Mouse (Mus musculus): Measurements from ENCODE around the gene Ccdc148. TPM values are rescaled to one million over a fixed set of nuclear protein-coding genes. Genes with fewer than 3 reads are reported as not detected.

Ccdc148 gene
- total RNA-seq, 2 experiments from 2014 or later = 10.6 to 11.4 TPM

DNA sequence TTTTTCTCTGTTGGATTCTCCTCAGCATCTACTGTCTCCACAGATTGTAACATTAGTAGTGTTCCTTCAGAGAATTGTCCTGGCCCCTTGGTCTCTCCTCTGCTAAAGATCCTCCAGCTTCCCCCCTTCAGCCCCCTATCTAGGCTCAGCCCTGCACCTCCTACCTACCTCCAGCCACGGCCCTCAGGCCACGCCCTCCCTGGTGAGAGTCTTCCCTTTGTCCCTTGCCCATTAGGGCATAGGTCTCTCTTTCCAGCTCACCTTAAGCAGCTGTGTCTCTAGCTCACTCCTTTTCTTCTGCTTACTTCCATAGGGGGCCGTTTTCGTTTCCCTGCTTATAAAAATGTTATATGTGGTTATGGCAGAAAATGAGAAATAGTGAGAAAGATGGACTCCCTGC is 23.1 kb upstream of the Ccdc148 start:
- no peak for DNase-seq (ENCODE audit: low spot score in 2 of 2)
- intact Hi-C loops (cut with DNase I) = no loop called here

GRCm38 (mm10) chr2:59181321-59182113 is 21.0 kb upstream of the Ccdc148 start:
- intact Hi-C loops (cut with DNase I) = no loop called here
- DNase-seq (ENCODE audit: low spot score in 2 of 2) = no peak

- DNase-seq (ENCODE audit: low spot score in 2 of 2) = no peak
- intact Hi-C loops (cut with DNase I) = no loop called here
Measured at GRCm38 (mm10) chr2:59179487-59179886, 19.0 kb upstream of the Ccdc148 start.

DNA sequence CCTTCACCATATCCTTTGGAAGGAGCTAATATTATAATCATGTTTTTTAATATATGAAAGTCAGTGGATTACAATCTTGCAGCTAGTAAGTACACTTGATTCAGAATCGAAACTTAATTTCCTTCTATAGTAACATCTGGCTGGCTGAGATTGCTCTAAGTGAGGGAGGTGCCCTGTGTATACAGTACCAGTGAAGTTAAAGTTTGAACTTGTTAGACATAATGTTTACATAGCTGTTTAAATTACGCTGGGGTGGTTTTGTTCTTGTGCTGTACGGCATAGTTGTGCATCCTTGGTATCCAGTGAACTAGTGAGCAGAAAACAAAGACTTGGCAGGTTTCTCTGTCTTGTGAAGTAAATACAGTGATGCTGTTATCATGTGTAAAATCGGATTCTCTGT is 18.5 kb upstream of the Ccdc148 start:
- intact Hi-C loops (cut with DNase I) = no loop called here
- no peak for DNase-seq (ENCODE audit: low spot score in 2 of 2)

GRCm38 (mm10) chr2:59178191-59178590 is 17.7 kb upstream of the Ccdc148 start:
- DNase-seq (ENCODE audit: low spot score in 2 of 2) = peak; percentile 66 to 80
- intact Hi-C loops (cut with DNase I) = no loop called here

- intact Hi-C loops (cut with DNase I) = no loop called here
- DNase-seq (ENCODE audit: low spot score in 2 of 2) = no peak
Measured at GRCm38 (mm10) chr2:59175926-59176325, 15.4 kb upstream of the Ccdc148 start.

- no peak for DNase-seq (ENCODE audit: low spot score in 2 of 2)
- intact Hi-C loops (cut with DNase I) = no loop called here
Measured at GRCm38 (mm10) chr2:59171533-59171932, 11.1 kb upstream of the Ccdc148 start.

DNA sequence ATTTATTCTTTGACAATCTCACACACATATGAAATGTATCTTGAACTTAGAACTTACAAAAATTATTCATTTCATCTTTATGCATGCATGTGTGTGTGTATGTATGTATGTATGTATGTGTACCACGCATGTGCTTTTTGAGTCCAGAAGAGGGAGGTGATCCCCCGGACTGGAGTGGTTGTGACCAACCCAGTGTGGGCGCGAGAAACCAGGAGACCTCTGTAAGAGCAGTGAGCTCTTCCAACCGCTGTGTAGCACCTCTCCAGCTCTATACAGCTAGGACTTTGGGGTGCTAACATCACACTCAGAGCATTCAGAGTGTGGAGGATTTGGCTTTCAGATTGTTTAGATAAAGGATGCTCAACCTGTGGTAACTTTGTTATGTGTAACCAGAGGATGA is 10.1 kb upstream of the Ccdc148 start:
- no peak for DNase-seq (ENCODE audit: low spot score in 2 of 2)
- intact Hi-C loops (cut with DNase I) = no loop called here

DNA sequence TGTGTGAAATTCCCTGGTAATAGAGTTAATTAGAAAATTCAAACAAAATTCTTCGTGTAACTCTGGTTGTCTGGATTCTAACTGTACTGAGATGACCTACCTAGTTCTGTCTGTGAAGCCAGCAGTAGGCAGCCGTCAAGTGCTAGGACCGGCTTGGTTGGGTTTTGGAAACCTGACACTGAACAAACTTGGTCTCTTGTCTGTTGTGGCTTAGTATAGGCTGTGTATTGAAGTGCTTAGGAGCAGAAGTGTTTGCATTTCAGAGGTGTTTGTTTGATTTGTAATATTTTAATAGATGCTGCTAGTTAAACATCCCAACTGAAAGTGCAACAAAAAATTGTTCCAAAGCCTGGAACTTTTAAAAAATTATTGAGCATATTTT is 9.7 kb upstream of the Ccdc148 start:
- intact Hi-C loops (cut with DNase I) = no loop called here
- DNase-seq (ENCODE audit: low spot score in 2 of 2) = no peak

DNA sequence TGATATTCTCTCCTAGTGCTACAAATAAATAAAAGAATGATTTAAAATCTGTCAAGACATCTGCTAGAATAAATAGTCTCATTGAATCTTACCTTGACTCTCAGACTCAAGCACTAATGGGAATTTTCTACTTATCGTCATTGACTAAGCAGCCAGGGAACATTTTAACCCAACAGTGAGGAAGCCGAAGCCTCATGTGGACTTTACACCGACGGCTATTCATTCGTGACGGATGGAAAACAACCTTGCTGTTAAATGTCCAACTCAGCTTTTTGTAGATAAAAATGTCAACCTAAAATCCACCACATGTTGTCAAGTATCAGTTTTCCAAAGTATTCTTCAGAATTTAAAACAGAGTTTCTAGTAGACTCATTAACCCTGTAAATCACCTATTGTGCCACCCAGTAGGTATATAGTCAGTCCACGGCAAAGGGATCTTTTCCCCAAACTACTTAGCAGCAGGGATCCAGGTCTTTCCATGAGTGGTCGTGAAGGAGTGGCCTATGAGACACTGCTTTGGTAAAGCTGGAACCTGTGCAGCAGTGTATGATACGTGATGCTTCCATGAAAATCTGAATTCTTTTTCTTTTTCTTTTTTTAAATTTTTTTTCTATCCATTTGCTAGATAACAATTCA is 9.2 kb upstream of the Ccdc148 start:
- DNase-seq (ENCODE audit: low spot score in 2 of 2) = no peak
- intact Hi-C loops (cut with DNase I) = no loop called here

- intact Hi-C loops (cut with DNase I) = no loop called here
Measured at GRCm38 (mm10) chr2:59167830-59168229, 7.3 kb upstream of the Ccdc148 start.

DNA sequence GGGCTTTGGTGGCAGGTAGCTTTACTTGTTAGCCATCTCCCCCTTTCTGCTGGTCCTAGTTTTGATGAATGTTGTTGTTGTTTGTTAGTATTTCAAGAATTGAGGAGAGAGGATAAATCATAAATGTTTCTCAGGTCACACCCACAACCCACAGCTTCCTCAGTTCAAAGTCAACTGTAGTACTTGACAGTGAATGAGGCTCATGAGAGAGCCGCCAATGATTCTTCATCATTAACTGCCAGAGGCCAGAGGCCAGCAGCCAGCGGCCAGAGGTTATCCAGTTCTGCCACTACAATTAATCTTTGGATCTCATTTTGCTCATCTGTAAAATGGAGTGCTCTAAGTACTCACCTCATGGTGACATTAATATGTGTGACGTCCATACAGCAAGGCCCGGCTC is 6.5 kb upstream of the Ccdc148 start:
- DNase-seq (ENCODE audit: low spot score in 2 of 2) = no peak

More at GRCm38 (mm10) chr2:59167830-59168229, 7.3 kb upstream of the Ccdc148 start:
- no peak for DNase-seq (ENCODE audit: low spot score in 2 of 2)

DNA sequence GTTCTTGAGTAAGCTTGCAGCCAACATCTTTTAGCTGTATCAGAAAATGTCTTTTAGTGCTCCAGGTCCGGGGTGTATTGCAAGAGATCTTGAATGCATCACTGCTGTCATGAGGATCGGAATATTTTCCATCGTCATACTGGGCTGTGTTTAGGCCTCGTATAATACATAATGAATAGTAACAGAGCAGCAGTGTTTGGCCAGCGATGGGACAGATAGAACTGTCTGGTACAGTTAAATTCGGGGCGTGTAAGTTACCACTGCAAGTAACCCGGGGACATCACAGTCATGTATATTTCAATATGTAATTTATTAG is 1.8 kb upstream of the Ccdc148 start:
- DNase-seq (ENCODE audit: low spot score in 2 of 2) = no peak
- intact Hi-C loops (cut with DNase I) = loop anchor here (5.0 kb wide), 3 partner anchors 150 to 275 kb away; no protein-coding TSS in a partner anchor

More for the DNA sequence above, 6.5 kb upstream of the Ccdc148 start:
- intact Hi-C loops (cut with DNase I) = no loop called here

DNA sequence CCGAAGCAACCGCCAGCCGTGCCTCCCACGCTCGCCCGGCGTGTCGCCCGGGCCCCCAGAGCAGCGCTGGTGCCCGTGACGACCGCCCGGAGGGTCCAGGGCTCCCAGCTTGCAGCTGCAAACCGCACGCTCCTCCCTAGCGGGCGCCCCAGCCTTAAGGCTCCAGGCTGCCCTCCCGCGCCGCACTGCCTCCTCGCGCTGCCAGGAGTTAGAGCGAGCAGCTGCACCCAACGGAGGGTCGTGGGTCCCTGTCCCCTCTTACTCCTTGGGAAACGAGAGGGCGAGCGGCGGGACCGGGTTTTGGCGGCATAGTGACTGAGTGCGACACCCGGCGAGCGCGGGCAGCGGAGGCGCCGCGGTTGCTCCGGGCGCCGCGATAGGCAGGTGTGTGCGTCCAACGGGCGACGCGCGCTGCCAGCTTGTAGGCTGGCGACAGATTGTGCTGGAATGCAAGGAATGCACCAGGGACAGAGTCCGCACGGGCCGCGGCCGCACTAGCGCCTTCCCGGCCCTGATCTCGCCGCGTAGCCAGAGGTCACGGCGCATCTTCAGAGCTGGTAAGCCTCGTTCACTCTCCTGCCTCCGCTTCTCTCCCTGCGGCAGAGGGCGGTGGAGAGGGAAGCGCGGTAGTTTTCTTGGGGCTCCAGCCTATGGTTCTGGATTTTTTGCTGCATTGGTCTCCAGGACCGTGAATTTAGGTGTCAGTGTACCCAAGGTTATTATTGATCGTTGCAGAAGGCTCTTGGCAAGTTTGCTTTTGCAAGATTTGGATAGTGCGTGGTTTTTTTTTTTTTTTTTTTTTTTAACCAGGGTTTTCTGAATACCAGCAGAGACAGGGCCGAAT is 1.2 kb upstream of the Ccdc148 start:
- intact Hi-C loops (cut with DNase I) = loop anchor here (5.0 kb wide), 3 partner anchors 151 to 276 kb away; no protein-coding TSS in a partner anchor
- DNase-seq (ENCODE audit: low spot score in 2 of 2) = peak; percentile 58 to 72

GRCm38 (mm10) chr2:59161021-59161440 is 548 bp upstream of the Ccdc148 start:
- intact Hi-C loops (cut with DNase I) = loop anchor here (5.0 kb wide), 3 partner anchors 151 to 276 kb away; no protein-coding TSS in a partner anchor
- DNase-seq (ENCODE audit: low spot score in 2 of 2) = peak in 1 of 2 experiments; percentile 30

GRCm38 (mm10) chr2:59159961-59160604 is 400 bp downstream of the Ccdc148 start:
- DNase-seq (ENCODE audit: low spot score in 2 of 2) = peak; percentile 27 to 34
- intact Hi-C loops (cut with DNase I) = loop anchor here (5.0 kb wide), 3 partner anchors 152 to 277 kb away; no protein-coding TSS in a partner anchor

DNA sequence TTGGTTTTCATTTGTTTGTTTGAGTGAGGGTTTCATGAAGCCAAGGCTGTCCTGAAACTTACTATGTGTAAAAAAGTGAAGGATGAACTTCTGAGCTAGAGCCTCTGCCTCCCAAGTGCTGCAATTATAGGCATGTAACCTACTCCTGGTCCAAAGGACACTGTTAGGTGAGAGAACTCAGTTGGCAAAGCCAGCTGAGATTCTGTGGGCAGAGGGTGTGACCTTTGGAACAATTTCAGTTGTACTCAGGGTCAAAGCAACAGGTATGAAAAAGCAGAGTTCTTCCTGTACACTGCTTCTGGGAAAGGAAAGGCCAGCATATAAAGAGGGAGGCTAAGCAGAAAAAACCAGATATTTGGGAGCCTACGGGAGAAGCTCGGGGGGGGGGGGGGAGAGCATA is 2.4 kb downstream of the Ccdc148 start:
- DNase-seq (ENCODE audit: low spot score in 2 of 2) = no peak
- intact Hi-C loops (cut with DNase I) = no loop called here

DNA sequence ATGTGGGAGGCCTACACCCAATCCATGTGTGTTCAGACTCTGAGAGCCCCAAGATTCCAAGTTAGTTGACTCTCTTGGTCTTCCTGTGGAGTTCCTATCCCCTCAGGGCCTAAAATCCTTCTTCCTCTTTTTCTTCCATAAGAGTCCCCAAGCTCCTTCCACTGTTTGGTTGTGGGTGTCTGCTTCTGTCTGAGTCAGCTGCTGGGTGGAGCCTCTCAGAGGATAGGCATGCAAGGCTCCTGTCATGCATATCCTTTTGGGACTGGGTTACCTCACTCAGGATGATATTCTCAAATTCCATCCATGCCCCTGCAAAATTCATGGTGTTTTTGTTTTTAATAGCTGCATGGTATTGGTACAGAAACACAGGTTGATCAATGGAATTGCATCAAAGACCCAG is 5.1 kb downstream of the Ccdc148 start:
- intact Hi-C loops (cut with DNase I) = no loop called here
- DNase-seq (ENCODE audit: low spot score in 2 of 2) = no peak

DNA sequence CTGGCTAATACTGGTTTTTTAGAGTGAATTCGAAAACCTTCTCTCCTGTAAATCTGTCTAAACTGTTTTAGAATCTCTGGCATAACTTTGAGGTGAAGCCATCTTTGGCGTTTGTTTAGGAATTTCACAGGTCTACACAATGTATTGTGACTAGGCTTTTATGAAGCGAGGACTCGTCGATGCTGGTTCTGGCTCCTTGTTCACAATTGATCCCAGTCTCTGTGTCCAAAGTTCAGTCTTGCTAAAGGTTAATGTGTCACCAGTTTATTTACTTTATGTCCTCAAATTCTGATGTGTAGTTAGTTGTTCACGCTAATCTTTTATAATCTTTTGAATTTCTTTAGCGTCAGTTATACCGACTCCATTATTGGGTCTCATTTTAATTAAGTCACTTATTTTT is 29.4 kb downstream of the Ccdc148 start:
- intact Hi-C loops (cut with DNase I) = no loop called here
- DNase-seq (ENCODE audit: low spot score in 2 of 2) = no peak

DNA sequence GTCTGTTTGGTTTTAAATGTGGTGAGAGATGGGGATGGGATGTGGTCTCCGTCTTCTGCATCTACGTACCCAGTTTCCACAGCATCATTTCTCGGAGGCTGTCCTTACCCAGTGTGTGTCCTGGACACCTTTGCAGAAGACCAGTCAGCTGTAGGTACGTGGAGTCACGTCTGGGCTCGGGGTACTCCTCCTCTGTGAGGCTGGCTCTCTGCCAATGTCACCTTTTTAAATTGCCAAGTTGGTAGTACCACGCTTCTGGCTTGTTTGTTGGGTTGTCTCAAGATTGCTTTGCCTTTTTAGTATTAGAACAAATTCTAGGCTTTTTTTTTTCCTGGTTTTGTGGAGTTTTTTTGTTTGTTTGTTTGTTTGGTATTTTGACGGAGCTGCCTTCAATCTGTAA is 30.7 kb downstream of the Ccdc148 start:
- no peak for DNase-seq (ENCODE audit: low spot score in 2 of 2)
- intact Hi-C loops (cut with DNase I) = no loop called here

Measured in left cerebral cortex, postnatal 14 days (tissue).